Mouse (Mus musculus): ENCODE results near the gene Tmem88.
A peak's percentile ranks its signal among the peaks of the same experiment; 100 is the strongest.

Tmem88 gene

DNA sequence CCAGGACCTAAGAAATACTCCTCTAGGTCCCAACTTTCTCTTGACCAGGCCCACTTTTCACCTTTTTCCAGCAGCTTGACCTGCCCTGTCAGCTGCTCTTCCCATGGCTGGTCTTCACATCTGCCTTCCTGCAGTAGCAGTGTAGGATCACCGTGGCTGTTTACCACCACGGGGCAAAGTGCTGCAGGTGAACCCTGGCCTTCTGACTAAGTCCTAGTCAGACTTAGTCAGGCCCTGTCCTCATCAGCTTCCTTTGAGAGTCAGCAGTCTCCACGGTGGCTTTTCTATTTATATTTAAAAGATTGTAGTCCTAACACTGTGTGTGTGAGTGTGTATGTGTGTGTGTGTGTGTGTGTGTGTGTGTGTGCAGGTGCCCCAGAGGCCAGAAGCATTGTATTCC lies 20.3 kb downstream of the Tmem88 start:
- no peak for DNase-seq

DNA sequence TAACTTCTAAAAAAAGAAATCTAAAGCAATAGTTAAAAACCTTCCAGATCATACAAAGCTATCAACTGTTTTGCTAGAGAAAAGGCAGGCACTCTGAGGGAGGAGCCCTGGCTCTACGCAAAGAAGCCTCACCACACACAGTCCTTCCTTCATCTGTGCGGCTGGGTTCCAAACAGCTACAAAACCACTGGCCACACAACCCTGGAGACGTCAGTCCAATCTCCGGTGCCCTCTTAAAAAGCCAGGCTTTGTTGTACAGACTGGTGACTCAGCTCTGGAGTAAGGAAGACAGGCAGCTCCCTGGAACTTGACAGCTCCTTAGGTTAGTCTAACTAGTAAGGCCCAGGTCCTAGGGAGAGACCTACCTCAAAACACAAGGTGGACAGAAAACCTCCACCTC lies 22.4 kb downstream of the Tmem88 start:
- no peak for DNase-seq

DNA sequence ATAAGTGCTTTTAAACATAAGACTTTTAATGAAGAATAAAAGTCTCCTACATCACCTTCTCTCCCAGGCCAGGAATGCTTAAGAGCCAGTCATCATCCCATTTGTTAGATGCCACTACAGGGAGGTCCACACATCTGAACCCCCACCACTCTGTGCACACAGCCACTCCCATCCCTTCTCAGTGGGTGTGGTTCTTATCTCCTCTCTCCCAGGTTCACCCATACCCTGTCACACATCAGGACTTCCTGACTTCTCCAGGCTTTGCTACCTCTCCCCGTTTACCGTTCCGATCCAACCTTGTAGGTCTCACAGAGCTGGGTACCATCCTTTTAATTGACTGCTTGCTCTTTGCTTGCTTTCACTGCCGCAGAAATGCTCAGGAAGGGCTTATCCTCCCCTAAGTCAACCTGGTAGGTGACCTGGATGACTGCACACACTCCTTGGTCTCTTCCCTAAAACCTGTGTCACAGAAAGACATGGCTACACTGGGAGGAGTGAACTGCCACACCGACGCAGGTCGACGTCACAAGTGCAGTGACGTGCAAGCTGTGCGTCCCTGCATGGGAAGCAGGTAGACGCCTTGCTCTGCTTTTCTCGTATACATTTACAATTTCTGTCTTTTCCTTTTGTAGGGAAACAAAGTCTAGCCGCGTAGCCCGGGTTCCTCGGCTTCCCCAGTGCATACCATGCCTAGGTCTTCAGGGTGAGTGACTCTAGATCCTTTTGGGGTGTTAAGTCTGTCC lies 24.6 kb downstream of the Tmem88 start:
- DNase-seq = no peak

DNA sequence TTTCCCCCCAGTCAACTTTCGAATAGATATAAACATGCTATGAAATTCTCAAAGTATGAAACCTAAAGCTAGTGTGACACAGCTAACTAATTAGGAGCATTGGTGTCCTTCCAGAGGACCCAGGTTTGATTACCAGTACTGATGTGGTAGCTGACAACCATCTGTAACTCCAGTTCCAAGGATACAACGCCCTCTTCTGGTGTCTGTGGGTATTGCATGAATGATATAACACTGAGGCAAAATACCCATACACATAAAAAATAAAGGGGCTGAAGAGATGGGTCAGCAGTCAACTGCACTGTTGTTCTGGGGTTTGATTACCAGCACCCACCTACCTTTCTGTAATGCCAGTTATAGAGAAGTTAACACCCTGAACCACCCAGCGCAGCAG lies 25.3 kb downstream of the Tmem88 start:
- peak; percentile 28 for DNase-seq

DNA sequence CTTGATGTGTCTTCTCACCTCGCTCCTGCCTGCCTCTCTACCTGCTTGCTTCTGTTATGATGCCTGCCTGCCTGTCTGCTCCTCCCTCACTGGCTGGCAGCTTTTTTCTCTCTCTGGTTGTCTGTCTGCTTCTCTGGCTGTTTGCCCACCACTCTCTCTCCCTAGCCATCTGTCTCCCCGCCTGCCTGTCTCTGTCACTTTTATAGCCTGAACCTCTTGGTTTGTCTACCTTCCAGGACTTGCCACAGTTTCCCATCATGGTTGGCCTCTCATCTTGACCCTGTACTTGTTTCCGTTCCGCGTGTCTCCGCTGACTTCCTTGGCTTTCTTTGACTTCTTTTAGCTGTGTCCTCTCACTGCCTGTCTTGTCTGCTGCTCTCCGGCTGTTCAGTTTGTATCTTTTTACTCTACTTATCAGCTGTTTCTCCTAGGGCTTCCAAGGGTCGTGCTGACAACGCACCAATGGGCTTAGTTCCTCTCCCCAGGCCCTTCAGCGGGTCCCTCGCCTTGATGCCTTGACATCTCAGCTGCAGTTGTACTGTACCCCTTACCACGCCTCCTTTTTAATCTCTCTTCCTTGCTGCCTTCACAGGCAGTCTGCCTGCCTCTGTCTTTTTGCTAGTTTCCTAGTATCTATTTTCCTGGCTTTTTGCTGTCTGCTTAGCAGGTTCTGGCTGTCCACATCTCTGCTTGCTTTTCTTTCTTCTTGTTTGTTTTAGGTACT lies 25.8 kb downstream of the Tmem88 start:
- no peak for DNase-seq

DNA sequence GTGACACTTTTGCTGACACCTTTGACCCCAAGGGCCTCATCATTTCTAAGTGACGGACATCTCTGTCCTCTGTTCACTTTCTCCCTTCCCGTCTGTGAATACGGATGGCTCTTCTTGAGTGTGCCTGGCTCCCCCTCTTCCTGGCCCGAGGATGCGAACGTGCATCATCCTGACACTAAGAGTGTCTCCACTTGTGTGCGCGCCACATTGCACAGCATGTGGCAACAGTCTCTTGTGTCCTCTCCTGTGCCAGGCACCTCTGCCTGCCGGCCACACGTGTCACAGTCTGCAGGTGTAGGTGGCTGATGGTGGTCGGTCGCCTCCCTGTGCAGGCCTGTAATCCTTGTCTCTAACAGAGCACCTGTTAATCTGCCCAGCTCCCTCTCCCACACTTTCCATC lies 26.4 kb downstream of the Tmem88 start:
- no peak for DNase-seq

DNA sequence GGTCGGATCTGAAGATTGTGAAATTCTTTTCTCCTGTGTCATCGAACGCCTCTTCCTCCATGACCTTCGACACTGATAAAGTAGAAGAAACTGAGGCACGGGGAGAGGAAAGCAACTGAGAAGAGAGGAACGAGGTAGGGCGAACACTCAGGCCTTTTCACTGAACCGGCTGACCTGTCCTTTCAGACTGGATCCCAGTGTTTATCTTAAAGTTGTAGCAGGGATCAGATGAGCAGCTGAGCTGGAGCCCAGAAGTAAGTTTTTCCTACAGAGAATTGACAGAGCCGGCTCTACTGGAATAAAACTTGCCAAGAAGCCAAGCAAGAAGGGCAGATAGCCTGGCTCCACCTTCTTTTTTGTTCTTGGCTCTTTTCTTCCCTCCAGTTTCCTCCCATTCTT lies 27.2 kb downstream of the Tmem88 start:
- peak; percentile 11 for DNase-seq

DNA sequence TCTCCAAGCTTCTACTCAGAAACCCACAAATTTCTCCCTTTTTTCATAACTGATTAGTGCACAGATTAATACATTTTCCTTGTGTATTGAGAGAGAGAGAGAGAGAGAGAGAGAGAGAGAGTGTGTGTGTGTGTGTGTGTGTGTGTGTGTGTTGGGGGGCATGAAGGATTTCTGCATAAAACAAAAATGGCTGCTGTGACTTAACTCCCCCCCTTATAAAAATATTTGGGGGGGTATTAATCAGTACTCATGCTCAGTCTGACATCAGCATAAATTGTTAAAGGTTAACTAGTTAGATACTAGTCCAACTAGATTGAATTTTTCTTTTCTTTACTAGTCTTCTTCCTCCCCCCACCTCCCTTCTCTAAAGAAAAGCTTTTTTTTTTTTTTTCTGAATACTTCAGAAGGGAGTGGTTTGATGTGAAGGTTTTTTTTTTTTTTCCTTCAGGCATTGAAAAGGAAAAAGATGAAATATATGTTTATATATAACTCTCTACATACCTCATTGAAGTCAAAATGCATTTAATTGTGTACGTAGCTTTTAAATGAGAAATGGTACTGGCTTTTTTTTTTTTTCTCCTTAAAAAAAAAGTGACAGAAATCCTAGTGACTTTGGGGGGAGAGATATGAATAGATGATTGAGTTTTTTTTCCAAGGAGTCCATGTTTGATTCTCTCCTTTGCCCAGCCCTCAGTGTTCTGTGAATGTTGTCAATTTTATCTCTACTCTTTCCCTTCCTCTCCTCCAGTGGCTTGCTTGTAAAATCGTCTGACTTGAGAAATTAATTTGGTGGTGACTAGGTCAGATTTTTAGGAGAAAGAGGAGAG lies 27.8 kb downstream of the Tmem88 start:
- no peak for DNase-seq

DNA sequence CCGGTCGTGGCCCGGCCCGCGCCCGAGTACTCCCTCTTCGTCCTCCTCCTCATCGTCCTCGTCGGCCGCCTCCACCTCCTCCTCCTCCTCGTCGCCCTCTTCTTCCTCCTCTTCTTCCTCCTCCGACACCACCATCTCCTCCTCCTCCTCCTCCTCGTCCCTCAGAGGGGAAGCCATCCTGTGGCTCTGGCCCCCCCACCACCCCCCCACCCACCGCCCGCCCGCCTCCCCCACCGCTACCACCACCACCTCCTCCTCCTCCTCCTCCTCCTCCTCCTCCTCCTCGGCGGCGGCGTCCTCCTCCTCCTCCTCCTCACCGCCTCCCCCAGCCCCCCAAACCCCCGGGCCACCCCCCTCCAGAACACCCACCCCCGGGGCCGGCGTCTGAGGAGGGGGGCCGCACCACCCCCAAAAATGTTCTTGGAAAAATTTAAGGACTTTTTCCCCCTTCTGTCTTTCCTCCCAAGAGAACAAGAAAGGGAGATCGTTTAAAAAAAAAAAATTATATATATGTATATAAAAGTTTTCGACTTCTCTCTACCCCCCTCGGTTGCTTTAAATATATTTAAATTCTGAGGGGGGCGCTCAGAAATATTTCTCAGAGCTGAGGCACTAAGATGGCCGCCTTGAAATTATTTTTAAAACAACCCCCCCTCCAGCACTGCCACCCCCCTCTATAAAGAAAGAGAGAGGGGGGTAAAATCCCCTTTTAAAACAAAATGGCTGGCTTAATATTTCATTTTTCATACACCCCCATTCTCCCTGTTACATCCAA lies 28.6 kb downstream of the Tmem88 start, which contains the start of gene Chd3:
Chd3 (minus strand) TSS at position 192 of the 775 bp plus-strand sequence.
- DNase-seq = no peak

DNA sequence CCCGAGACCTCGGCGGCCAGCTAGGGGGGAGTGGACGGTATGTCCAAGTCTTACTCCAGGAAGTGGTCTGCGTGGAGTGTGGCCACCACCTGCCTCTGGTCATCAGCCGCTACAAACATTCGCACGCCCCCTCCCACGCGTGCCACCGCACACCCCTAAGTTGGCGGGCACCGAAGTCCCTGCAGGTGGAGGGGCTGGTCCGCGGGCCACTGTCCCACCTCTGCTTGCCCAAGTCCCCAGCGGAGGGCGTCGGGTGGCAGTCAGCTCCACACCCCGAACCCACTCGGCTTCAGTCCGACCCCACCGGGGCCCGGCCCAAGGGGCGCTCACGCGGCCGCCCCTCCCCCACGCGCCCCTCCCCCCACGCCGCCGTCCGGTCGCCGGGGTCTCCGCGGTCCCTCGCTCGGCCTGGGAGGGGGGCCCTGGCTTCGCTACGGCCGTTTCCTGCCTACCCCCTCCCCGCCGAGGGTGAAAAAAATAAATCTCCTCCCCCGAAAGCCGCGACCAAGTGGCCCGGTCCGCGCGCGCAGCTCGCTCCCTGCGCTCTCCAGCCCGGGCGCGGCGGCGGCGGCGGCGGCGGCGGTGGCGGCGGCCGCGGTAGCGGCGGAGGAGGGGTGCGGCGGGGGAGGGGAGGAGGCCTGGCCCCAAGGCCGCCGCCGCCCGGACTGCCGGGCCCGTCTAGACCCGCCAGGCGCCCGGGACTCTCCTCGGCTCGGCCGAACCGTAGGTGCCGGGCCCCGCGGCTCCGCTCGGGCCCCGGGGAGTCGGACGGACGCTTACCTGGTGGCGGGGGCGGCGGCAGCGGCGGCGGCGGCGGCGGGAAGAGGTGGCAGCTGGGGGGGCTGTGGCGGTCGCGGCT lies 29.4 kb downstream of the Tmem88 start:
- DNase-seq = peak; percentile 53

DNA sequence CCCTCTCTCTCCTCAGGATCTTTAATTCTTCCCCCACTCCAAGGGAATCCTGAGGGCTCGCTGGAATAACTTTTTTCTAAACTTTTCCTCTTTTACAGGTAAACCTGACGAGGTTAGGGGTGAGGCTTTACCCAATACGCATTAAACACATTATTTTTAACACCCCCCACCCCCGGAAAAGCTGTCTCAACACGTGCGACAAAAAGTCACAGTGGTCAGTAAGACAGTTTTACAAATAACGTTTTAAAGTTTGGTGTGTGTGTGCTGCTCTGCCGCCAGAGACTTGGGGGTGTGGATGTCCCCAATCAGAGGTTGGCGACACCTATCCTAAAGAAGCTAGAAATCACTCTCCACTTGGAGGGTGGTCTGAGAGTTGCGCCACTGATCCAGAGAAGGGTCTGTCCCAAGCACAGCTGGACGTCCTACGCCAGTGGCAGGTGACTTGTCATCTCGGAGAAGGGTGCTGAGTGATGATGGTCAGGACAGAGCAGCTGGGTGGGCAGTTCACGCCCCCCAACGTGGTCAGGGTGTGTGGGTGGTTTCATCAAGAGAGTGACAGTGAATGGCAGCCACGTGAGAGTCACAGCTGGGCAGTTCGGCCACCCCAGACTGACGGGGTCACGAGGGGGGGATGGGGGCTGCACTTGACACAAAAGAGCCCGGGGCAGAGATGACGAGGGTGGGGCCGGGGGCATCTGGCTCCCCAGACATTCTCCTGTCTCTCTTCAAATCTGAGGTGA lies 30.2 kb downstream of the Tmem88 start:
- peak; percentile 29 for DNase-seq

DNA sequence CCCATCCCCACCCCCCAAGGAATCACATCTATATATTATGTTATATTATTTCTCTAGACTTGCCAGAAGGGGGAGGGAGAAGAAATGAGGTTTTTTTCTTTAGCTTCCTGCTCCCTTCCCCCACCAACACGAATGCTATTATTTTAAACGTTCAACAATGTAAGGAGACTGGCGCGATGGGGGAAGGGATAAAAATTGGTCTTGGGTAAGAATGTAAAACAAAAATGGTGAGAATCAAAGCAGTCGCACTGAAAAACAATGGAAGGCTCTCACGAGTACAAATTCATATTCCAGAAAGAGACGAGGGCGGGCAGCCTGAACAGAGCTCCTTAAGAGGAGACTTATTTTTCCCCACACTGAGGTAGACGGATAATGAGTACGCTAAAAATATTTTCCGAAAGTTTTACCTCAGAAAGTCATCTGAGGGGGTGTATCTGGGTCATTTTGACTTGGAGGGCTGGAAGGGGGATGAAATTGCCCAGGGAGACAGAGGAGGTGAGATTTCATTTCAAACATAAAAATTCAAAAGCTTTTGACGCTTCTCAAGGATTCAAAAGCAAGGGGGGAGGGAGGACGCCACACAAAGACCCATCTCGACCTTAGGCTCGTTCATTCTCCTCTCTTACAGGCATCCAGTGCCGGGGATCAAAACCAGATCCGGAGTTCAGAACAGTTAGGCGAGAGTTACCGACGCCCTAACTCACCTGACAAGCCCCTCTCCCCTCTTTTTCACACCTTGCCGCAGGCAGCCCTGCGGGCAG lies 31.0 kb downstream of the Tmem88 start:
- peak; percentile 35 for DNase-seq

DNA sequence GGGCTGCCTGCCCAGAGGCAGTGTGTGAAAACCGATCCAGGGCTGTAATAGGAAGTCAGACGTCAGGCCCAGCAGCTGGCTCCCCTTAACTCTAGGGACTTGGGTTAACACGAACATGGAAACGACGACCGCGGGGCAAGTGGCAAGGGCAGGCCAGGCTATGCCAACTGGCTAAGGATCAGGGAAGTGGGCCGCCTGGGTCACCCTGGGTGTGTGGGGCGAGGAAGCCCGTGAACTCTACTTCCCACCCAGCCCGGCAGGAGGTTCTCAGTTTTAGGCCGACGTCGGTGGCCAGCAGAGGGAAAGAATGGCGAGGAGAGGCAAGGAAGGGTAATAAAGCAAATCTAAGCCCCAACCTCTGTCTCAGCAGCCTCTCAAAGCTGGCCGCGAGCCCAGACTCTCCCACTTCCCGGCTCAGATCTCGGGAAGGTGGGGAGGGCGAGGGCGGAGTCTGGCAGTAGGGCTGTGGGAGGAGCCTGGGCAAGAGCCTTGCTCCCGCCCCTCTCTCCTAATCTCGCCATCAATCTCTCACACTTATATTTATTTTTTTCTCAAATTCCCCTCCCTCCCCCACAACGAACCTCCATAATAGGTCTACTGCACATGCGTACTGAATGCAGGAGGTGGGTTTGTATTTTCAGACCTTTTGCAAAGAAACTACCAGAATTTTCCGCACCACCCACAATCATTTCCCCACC lies 31.7 kb downstream of the Tmem88 start:
- peak; percentile 98 for DNase-seq

DNA sequence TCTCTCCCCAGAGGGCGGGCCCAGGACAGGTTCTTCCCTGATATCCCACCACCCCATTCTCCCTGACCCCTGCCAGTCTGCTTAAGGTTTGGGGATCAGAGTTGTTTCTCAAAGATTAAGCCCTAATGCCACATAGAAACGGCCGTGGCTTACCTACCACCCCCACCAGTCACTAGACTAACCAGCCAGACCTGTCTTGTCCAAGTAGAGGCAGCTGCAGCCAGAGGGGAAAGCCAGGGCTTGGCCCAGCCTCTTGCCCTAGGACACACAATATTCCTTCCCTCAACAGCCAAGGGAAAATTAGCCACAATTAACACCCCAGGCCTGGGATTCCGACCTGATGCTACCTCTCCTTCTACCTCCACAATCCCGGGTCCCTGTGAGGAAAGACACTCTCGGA lies 32.3 kb downstream of the Tmem88 start:
- peak; percentile 42 for DNase-seq

DNA sequence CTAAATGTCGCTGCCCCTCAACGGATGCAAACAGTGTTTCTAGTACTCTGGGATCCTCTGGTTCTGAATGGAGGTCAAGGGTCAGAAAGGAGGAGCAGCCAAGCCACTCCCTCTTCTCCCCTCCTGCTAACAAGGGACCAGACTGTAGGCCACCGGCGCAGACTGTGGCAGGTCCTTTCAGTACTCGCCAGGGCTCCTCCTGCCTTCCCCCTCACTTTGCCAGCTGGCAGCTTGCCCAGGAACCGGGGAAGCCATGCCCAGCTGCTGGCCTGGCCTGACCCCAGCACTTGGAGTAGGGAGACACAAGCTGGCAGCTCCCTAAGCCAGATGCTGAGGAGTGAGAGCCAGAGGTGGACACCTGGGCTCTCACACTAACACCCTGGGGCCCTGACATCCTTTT lies 33.1 kb downstream of the Tmem88 start:
- DNase-seq = peak; percentile 97

DNA sequence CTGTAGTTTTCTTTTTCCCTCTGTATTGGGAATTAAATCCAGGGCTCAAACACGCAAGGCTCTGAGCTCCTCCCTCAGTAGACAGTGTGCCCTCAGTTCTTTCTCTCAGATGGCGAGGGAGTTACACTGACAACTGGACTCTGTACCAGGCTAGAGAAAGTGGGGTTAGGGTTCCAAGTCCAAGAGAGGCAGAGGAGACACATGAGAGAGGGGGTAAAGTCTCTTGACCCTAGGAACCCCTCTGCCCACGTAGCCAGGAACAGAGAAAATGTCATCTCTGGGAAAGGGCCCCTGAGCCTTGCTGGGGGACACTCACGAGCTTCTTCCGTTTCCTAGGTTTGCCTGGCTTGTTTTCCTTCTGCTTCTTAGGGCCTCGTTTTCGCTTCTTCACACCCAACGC lies 33.7 kb downstream of the Tmem88 start:
- DNase-seq = no peak

DNA sequence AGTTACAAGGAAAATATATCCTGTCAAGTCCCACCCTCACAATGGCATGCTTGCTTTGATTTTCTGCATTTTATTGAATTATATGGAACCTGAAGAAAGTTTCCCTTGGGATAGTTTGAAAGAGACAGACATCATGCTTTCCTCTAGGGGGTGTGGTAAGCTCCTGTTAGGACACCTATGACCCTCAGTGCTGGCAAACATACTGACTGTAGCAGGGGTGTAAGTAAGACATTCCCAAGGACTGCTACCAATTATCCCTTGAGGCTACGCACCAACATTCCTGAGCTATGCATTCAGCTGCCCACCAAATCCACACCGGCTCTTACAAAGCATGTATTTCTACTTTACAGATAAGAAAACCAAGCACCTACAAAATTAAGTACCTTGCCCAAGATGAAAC lies 35.6 kb downstream of the Tmem88 start:
- DNase-seq = no peak

DNA sequence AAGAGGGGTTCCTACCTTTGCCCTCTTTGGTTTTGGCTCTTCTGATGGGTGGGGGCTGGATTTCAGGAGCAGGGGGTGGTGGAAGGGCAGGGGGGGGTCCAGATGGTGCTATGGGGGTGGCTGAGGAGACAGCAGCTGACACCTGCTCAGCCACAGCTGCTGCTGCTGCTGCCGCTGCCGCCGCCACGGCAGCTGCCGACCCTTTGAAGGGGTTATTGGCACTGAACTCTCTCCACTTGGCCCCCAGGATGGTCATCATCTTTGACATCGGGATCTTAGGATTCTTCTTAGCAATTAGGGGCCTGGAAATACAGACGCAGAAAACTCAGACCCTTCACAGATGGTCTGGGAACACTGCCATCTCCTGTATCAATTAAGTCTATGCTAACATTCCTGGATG lies 36.0 kb downstream of the Tmem88 start:
- DNase-seq = no peak

DNA sequence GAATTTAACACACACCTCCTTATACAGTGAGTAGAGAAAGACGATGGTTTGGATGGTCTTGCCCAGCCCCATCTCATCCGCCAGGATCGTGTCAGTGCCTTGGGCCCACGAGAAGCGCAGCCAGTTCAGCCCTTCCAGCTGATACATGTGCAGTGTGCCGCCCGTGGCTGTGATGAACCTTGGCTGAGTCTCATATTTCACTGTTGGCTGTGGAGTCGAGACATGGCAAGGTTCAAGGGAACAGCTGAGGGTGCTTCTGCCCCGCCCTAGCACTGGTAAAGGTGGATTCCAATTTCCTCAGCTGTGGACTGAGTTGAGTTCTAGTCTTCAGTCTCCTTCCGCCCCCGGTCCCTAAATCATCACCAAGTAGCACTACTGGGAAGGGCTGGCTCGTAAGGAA lies 40.3 kb downstream of the Tmem88 start:
- no peak for DNase-seq

DNA sequence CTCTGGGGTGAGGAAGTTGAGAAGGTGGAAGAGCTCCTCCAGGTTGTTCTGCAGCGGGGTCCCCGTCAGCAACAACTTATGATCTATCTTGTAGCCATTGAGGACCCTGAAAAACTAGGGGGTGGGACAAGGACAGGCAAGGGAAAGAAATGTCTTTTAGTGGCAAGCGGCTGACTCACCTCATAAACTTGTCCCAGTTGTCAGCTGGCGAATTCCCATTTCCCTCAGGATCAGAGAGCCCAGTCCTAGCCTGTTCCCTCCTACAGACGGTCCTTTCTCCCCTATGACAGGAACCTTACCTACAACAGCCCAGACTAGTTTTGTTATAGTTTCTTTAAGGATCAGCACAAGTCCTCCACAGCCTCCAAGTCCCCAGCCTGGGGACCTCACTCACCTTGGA lies 41.5 kb downstream of the Tmem88 start:
- DNase-seq = no peak
